Mouse (Mus musculus) cerebellum, adult 8-10 months (tissue): ENCODE measurements at regions not wholly inside any gene's neighbourhood (a gene's known extent, or its start where the extent isn't known, plus 50 kb on each side); places are given as distances from the start of the nearest gene placed in this dataset.
A peak's percentile ranks its signal among the peaks of the same experiment; 100 is the strongest.

Source experiments
- DNase-seq: peaks from one replicate; pipeline ENCODE4 v3.0.0; 2022

DNA sequence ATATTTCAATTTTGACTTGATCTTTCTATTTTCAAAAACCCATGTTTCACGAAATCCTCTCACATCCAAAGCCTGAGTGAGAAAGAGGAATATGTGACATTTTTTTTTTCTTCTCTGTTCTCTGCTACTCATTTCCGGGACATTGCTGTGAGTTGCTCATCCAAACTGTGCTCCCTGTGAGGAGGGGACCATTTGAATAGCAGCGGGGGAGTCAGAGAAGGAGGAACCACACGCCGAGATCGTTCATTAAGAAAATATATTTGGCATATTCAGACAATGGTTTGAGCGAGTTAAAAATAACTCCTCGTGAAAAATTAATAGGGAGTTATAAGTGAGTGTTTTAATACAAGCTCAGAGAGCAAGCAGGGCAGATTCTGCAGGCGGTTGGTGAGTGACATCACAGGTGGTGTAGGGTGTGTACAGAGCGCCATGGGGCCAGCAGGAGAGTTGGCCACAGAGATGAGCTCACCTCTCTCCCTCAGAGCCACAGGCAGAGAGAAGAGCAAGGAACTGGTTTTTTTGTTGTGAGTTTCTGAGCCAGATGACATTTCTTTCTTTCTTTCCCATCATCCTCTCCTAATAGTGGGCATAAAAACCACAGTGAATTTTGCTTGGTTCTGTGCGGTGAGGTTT, 54.4 kb upstream of the Calcoco1 start:
- no peak for DNase-seq

- DNase-seq, result no peak
Observed at GRCm38 (mm10) chr15:102780626-102781025, 58.6 kb upstream of the Calcoco1 start.

DNA sequence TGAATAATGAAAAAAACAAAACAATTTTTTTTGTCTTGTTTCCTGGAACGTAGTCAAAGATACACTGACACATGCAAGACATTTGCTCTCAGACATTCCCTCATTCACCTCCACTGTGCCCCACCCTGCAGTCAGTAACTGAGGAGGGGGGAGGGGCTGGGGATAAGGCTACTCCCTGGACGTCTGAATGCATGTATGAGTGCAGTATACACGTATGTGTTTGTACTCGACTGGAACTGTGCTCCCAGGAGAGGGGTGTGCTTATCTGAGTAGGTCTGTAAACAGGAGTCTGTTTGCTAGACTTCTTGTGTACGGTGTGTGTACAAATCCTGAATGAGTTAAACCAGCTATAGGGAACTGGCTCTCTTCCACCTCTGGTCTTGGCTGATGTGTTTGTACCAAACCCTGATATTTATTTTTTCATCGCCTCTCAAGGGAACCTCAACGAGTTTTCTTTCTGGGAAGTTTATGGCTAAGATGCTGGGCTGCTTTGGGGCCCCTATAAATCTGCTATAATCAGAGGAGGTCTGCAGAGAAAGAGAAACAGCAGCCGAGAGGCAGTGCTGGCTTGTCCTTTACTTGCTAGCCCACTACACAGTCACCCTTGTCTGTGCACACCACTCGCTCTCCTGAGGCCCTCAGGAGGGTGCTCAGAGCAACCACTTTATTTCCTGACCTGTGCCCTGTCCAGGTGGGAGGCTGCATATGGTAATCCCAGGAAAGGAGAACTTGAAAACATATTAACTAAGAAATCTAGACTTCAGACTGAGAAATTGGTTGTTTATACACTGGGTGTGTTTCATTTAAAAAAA, 61.2 kb upstream of the Calcoco1 start:
- DNase-seq, result no peak

GRCm38 (mm10) chr15:102785055-102785820, 63.3 kb upstream of the Calcoco1 start:
- DNase-seq, result peak; percentile 42

GRCm38 (mm10) chr15:102788846-102789518, 67.0 kb upstream of the Calcoco1 start:
- no peak for DNase-seq

GRCm38 (mm10) chr15:102797020-102797618, 75.1 kb upstream of the Calcoco1 start:
- DNase-seq, result no peak

- DNase-seq, result no peak
Observed at GRCm38 (mm10) chr15:102800049-102800448, 78.1 kb upstream of the Calcoco1 start.

GRCm38 (mm10) chr15:102802265-102802813, 80.4 kb upstream of the Calcoco1 start:
- no peak for DNase-seq

DNA sequence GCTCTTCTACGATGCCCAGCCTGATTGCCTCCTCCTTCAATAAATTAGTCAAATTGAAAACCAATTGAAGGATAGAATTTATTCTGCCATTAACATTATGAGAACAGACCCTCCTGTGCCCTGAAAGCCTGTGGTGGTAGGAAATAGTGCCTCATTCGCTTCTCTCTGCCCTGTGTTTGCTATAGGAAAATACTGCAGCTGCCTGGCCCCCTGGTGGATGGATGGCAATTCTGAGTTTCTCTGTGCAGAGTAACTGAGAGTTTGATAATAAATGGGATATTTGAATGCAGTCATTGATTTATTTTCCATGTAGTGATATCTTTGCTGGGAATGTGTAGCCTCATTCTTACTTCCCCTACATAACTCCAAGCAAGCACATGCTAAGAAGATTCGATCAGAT, 85.4 kb upstream of the Calcoco1 start:
- no peak for DNase-seq

DNA sequence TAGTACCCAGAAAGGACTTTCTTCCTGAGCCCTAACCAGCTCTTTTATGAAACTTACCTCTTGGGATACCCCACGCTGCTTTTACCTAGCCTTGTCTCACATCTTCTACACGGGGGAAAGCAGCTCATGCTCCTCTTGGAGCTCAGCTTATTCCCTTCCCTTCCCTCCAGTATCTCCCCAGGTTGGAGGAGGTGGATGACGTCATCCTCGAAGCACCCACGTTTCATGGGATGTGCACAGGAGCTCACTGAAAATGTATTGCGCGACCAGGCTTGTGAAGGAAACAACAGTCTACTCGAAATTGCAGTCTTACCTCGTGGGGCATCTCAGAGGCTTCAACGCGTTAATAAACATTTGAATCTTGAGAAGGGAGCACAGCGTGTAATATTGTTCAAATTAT, 97.2 kb upstream of the Calcoco1 start:
- DNase-seq, result no peak

DNA sequence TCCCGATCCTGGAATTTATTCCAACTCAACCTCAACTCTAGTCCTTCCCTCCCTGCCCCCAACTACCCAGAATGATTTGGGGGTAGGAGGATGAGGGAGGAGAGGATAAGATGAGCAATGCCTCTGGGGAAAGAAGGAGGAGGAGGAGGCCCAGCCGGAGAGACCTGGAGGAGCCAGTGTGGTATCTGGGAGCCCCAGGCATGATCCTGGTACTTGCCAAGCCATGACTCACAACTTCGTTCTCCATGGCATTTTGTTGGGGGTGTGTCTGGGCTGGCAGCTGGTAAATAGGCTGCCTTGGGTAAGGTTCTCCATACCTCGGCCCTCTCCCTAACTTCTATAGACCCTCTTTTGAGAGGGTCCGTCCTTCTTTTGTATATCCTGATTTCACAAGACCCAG, 81.2 kb upstream of the Hoxc13 start:
- no peak for DNase-seq

- DNase-seq, result no peak
Observed at GRCm38 (mm10) chr15:102862374-102862773, 58.5 kb upstream of the Hoxc13 start.

- DNase-seq, result no peak
Observed at GRCm38 (mm10) chr15:102866788-102867187, 54.1 kb upstream of the Hoxc13 start.
